Mouse (Mus musculus): Measurements from ENCODE around the gene Nudt4.

DNA sequence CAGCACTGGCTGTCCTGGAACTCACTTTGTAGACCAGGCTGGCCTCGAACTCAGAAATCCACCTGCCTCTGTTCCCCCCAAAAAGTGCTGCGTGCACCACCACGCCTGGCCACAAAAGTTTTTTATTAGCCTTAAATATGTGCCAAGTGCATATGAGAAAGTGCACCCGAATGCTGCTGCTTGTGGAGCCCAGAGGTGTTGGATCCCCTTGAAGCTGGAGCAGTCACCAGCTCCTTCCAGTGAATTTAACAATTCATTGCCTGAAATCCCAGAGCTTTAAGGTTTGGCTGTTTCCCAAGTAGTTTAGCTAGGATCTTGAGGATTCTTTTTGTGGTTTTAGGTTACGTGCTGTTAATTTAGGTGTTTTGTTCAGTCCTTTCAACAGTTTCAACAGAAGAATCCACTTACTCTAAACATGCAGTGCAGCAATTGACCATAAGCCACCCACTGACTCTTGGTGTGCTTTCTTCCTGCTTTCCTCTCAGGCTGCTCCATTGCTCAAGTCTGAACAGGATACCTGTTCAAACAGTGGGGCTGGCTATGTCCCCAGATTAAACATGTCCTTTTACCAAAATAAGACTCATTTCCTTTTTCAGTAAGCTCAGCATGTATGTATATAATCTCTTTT is 37.3 kb downstream of the Nudt4 start:
- TF ChIP-seq MAFK (IDR thresholded peaks at IDR 0.05; ENCODE audit: insufficient read depth, low read depth, low read length) = no peak
- TF ChIP-seq ZNF384 (IDR thresholded peaks at IDR 0.05; ENCODE audit: low read depth, low read length) = no peak
